Mouse (Mus musculus) cerebellum, adult 11 months (tissue): ENCODE results near the gene Tbc1d9.
"Not testable (repeated sequence)": the region's sequence is repeated elsewhere in the genome, so short reads cannot be mapped to it uniquely, and the experiment has no call there.

ENCODE experiments used
- DNase-seq: peaks from one replicate; pipeline ENCODE4 v3.0.0; 2022

Tbc1d9 gene

GRCm38 (mm10) chr8:83244151-83244550 lies 79.0 kb downstream of the Tbc1d9 start:
- DNase-seq = no peak

DNA sequence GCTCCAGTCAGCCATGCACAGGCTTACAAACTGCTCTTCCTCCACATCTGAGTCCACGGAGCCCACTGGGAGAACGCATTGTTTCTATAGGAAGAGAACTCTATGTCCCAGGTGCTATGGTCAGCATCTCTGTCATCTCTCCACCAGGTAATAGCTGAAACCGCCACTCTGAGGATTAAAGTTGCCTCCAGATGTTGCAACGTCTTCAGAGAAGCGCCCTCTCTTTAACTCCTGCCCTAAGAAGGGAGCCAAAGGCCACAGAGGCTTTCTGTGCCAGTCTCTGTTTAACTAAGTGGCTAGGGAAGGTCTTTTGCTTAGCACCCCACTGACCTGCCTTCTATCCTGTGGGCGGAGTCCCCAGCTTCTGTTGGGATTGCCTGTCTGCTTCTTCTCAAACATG lies 85.7 kb downstream of the Tbc1d9 start:
- DNase-seq = no peak

DNA sequence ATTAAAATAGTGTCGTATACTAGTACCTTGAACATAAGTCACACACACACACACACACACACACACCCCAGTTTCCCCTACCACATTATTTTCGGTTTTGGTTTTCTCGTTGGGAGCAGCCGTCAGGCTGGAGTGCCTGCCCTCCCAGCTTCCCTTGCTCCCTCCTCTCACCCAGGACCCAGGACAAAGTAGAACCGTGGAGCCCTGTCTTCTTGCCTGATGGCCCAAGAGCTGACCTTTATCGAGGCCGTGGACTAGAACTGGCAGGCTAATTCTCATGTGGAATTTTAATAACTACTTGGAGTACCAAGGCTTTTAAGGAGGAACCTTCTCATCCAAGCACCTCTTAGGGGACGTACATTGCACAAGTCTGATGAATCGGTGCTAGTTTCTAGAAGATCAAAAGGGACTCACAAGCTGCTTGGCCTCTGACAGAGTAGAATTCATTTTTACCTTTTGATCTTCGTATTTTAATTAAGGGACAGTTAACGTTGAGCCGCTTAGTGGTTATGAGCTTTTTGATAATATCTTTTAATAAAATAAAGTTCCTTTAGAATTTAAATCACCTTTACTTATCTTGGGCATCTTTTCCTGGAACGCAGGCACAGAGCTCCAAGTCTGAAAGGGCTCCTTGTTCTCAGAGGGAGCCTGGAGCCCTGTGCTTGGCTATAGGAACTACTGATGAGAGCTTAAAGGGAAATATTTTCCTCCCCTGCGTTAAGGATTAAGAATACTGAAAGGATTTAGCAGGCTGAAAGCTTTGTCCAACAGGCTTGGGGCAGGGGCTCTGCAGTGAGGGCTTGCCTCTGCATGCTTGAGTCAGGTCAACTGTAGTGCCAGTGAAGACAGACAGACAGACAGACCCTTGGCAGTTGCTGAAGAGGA lies 86.5 kb downstream of the Tbc1d9 start:
- no peak for DNase-seq

GRCm38 (mm10) chr8:83252791-83253190 lies 87.6 kb downstream of the Tbc1d9 start:
- DNase-seq = no peak

DNA sequence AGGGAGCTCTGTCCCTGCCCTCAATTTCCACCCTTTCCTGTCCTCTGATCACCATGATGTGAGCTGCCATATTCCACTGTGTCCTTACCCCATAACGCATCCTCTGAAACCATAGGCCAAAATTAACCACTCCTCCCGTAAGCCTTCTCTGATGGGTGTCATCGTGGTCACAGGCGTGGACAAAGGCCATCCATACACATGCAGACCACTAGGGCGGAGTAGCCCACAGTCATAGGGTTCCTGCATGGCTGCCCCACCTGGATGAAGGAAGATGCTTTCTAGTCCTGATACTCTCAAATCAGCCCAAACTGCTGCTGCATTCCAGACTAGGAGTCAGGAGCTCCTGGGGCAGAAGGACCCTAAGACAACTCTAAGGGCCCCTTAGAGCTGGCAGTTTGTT lies 92.5 kb downstream of the Tbc1d9 start:
- no peak for DNase-seq

DNA sequence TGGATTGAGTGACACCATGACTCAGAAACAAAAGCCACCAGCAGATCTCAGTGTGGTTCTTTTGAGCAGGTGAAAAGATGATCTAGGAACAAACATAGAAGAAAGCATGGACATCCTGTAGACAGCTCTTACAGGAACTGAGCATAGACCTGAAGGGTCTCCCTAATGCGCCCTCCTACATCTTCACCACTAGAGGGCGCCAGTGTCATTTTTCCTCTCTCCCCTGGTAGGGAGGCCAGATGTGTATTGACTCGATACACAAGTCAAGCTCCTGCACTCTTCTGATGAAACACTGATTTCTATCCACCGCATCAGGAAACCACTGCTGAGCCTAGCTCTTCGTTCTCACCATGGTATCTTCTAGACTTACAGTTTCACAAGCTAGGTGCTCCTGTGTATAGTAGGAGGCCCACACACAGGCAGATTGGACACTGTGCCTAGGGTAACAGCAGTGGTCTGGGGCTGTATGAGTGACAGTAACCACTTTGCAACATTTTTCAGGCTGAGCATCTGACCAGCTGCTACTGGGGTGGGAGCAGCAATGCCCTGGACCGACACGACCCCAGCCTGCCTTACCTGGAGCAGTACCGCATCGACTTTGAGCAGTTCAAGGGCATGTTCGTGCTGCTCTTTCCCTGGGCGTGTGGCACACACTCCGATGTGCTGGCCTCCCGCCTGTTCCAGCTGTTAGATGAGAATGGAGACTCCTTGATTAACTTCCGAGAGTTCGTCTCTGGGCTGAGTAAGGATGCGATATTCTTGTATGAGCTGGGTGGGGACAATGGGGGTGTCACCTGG lies 95.5 kb downstream of the Tbc1d9 start:
- DNase-seq = peak; percentile 41

GRCm38 (mm10) chr8:83271172-83271571 lies 106.0 kb downstream of the Tbc1d9 start:
- DNase-seq = no peak

DNA sequence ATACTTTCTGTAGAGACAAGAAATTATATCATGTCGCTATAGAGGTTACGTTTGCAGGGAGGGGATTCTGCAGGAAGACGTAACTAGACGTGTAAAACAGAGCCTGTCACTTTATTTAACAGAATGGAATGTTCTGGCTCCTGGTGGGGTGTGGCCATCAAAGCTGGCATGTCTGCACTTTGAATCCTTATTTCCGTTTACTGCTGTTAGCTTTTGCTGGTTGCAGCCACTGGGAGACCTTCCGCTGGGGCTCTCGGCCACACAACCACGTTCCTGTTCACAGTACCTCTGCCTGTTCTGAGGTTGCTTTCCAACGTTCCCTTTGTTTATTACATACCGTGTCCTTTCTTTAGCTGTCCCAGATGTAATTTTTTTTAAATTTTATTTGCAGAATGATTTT lies 107.3 kb downstream of the Tbc1d9 start:
- no peak for DNase-seq

GRCm38 (mm10) chr8:83274470-83274869 lies 109.3 kb downstream of the Tbc1d9 start:
- no peak for DNase-seq

GRCm38 (mm10) chr8:83278431-83278830 lies 113.3 kb downstream of the Tbc1d9 start:
- DNase-seq = no peak

DNA sequence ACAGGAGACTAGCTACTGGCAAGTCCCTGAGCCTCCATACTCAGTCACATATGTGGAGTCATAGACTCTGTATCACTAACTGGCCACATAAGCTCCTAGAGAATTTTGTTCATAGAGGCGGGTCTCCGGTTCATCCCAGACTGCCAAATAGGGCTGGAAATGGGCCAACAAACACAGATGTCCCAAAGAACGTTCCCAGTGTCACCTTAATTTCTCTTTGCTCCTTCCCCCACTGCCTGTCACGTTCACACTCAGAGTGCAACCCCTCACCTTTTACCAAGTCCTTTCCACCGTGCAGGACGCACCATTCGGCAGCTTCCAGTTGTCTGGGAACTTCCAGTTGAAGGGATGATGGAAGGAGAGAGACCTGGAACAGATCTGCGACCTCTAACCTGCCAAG lies 120.2 kb downstream of the Tbc1d9 start:
- no peak for DNase-seq

DNA sequence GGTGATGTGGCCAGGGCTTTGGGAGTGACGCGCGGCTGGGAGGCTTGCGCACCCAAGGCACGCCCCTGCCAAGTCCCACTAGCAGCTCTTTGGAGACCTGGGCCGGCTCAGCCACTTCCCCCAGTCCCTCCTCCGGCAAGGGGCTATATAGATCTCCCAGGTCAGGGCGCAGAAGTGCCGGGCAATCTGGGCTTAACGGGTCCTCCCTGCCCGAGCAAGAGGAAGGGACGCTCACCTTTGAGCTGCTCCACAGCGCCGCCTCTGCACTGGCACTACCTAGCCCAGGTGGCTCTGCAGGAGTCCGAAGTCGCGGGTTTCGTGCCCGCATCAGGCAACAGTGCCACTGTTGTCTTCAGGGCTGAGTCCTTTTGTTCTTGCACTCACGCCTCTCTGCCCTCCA lies 125.0 kb downstream of the Tbc1d9 start, which contains the start of gene Ucp1:
TSS of gene Ucp1 (plus strand) at position 177 of the 400 bp plus-strand sequence.
- no peak for DNase-seq

DNA sequence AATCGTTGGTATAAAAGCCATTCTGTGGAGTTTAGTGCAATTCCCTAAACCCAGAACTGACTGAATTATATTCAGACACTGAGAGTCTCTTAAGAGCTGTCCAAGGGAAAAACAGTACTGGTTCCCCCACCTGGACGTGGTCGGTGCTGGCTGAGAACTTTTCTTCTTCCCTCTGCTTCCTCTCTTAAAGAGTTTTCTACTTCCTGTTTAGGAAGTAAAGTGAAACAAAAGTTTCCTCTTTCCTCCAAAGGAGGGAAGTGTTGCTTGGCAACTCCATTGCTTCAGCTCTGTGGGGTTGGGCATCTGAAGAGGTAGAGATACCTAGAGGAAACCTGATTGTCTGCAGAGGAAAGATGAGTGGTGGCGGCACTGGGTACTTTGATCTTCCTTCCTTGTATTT lies 132.2 kb downstream of the Tbc1d9 start:
- no peak for DNase-seq

GRCm38 (mm10) chr8:83300135-83300534 lies 135.0 kb downstream of the Tbc1d9 start:
- DNase-seq = no peak

GRCm38 (mm10) chr8:83304946-83305345 lies 139.8 kb downstream of the Tbc1d9 start:
- DNase-seq = no peak

DNA sequence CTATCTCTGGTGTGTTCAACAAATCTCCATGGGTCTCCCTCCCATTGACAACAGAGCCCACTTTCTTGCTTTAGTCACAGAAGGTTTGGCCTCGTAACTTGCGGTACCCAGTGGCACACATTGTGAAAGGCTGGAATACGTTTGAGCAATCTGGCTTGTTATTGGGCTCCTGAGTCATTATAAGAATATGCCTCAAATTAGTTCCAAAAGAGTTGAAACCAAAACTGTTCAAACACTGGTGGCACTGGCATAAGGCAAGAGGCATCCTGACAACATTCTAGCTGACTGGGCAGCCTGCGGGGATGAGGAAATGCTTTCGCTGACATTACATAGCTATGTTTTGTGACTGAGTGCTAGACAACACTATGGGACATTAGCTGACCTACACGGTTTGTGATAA lies 144.7 kb downstream of the Tbc1d9 start:
- no peak for DNase-seq

DNA sequence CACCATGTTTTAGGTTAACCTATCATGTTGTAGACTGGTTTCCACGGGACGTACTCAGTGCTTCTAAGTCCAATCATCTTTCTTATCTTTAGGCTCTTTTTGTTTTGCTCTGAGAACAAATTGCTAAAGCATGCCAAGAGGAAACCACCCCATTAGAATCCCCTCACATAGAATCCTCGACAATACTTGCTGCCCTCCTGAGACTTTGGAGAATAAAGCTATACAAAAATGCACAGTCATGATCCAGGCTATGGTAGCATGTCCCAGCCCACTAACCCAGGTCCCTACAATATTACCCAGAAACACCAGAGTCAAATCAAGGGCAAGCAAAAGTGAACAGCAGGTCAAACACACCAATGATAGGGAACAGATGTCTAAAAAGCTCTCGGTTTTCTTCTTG lies 149.9 kb downstream of the Tbc1d9 start:
- DNase-seq = not testable (repeated sequence)

- no peak for DNase-seq
These were observed 150.5 kb downstream of the Tbc1d9 start for GRCm38 (mm10) chr8:83315691-83316090.

- DNase-seq = no peak
These were observed 155.4 kb downstream of the Tbc1d9 start for GRCm38 (mm10) chr8:83320543-83320942.

DNA sequence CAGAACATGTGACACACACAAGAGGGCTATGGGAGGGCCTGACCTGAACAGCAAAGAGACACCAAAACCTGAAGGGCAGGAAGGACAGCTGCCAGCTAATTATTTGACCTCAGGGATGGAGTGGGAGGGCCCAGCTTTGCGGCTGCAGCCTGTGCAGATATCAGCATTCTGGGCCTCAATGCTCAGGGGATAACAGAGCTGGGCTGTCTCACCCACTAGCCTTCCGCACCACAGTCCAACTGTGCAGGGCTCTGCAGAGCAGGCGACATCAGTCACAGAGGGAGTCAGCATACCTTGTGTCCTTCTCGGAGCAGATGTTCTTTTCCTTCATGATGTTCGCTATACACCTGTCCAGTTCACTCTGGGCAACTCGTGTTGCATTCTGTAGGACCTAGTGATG lies 157.2 kb downstream of the Tbc1d9 start:
- DNase-seq = no peak
